Mouse (Mus musculus): ENCODE measurements around the gene Pld1. TPM values are rescaled to one million over a fixed set of nuclear protein-coding genes. Genes with fewer than 3 reads are reported as not detected.

The Pld1 gene
- 4.4 and 5.2 TPM in 2 replicates for polyA plus RNA-seq (2015; fragmentation: Nextera tagmentation; extraction: Ambion mirVana)

- H3K4me2 ChIP-seq, result peak within 1 kb of the TSS; percentile 99
- under 1% methylated on average over 68 of the region's 68 CpGs for WGBS
Observed at GRCm38 (mm10) chr3:27938381-27939323, at the start of gene Pld1. Gene Pld1 (plus strand): TSS chr3:27938695.

GRCm38 (mm10) chr3:27896318-27896892 lies 42.1 kb upstream of the Pld1 start, which contains the start of gene Tmem212:
Gene Tmem212 (minus strand): TSS chr3:27896368.
- Histone ChIP-seq H3K27me3 (no peaks in the 10 kb centered on the region), H3K9me3 (no peaks in the 10 kb centered on the region), H3K9ac (no peak within 1 kb of the TSS), H3K27ac (no peak within 1 kb of the TSS), H3K4me1 (replicated peaks) (no peaks in the 10 kb centered on the region), H3K4me2 (no peak within 1 kb of the TSS), H3K36me3 (no peaks in the 10 kb centered on the region), H3K4me3 (no peak within 1 kb of the TSS)
- WGBS, result 77% methylated on average over 8 of the region's 8 CpGs
- ATAC-seq (ENCODE audit: low FRiP score), result no peak

More at GRCm38 (mm10) chr3:27938381-27939323, at the start of gene Pld1:
- H3K4me1 ChIP-seq (replicated peaks), result peaks cover 19% of the 10 kb centered on the region
- peak within 1 kb of the TSS; percentile 74 for H3K9ac ChIP-seq
- no peaks in the 10 kb centered on the region for H3K9me3 ChIP-seq
- H3K36me3 ChIP-seq, result no peaks in the 10 kb centered on the region
- H3K27me3 ChIP-seq, result peaks cover 30% of the 10 kb centered on the region
- peak within 1 kb of the TSS; percentile 62 for H3K4me3 ChIP-seq
- ATAC-seq (ENCODE audit: low FRiP score), result peak; percentile 85
- H3K27ac ChIP-seq, result peak within 1 kb of the TSS; percentile 58

- Histone ChIP-seq H3K9me3 (no peaks in the 10 kb centered on the region), H3K4me3 (no peak overlapping the region), H3K9ac (no peak overlapping the region), H3K27me3 (no peaks in the 10 kb centered on the region), H3K36me3 (no peaks in the 10 kb centered on the region), H3K4me1 (replicated peaks) (no peaks in the 10 kb centered on the region), H3K4me2 (no peak overlapping the region), H3K27ac (no peak overlapping the region)
- WGBS, result 79% methylated on average over 10 of the region's 10 CpGs
- ATAC-seq (ENCODE audit: low FRiP score), result no peak
Observed at GRCm38 (mm10) chr3:27898178-27898577, 40.3 kb upstream of the Pld1 start.

GRCm38 (mm10) chr3:27899012-27899726 lies 39.3 kb upstream of the Pld1 start:
- Histone ChIP-seq H3K9ac (no peak overlapping the region), H3K4me1 (replicated peaks) (no peaks in the 10 kb centered on the region), H3K36me3 (no peaks in the 10 kb centered on the region), H3K4me3 (no peak overlapping the region), H3K9me3 (no peaks in the 10 kb centered on the region), H3K27ac (no peak overlapping the region), H3K27me3 (no peaks in the 10 kb centered on the region), H3K4me2 (no peak overlapping the region)
- WGBS, result 76% methylated on average over 13 of the region's 13 CpGs
- no peak for ATAC-seq (ENCODE audit: low FRiP score)

GRCm38 (mm10) chr3:27901846-27902245 lies 36.6 kb upstream of the Pld1 start:
- H3K4me1 ChIP-seq (replicated peaks), result no peaks in the 10 kb centered on the region
- H3K4me3 ChIP-seq, result no peak overlapping the region
- no peaks in the 10 kb centered on the region for H3K9me3 ChIP-seq
- H3K36me3 ChIP-seq, result no peaks in the 10 kb centered on the region
- H3K27me3 ChIP-seq, result no peaks in the 10 kb centered on the region
- no peak overlapping the region for H3K27ac ChIP-seq
- no peak overlapping the region for H3K4me2 ChIP-seq
- H3K9ac ChIP-seq, result no peak overlapping the region
- no peak for ATAC-seq (ENCODE audit: low FRiP score)
- 90% methylated on average over 6 of the region's 6 CpGs for WGBS

- no peaks in the 10 kb centered on the region for H3K36me3 ChIP-seq
- no peak for ATAC-seq (ENCODE audit: low FRiP score)
- H3K4me3 ChIP-seq, result no peak overlapping the region
- H3K9me3 ChIP-seq, result no peaks in the 10 kb centered on the region
- H3K4me2 ChIP-seq, result no peak overlapping the region
- no peaks in the 10 kb centered on the region for H3K4me1 ChIP-seq (replicated peaks)
- 58% methylated on average over 13 of the region's 13 CpGs for WGBS
- no peak overlapping the region for H3K27ac ChIP-seq
- H3K27me3 ChIP-seq, result no peaks in the 10 kb centered on the region
- no peak overlapping the region for H3K9ac ChIP-seq
Observed at GRCm38 (mm10) chr3:27904659-27905330, 33.7 kb upstream of the Pld1 start.

- Histone ChIP-seq H3K27me3 (no peaks in the 10 kb centered on the region), H3K4me3 (no peak overlapping the region), H3K4me1 (replicated peaks) (no peaks in the 10 kb centered on the region), H3K36me3 (no peaks in the 10 kb centered on the region), H3K9me3 (no peaks in the 10 kb centered on the region), H3K4me2 (no peak overlapping the region), H3K27ac (no peak overlapping the region), H3K9ac (no peak overlapping the region)
- ATAC-seq (ENCODE audit: low FRiP score), result 0 out of 2 replicates have a peak, but pooled peaks have one; percentile 39
- WGBS, result 67% methylated on average over 7 of the region's 7 CpGs
Observed at GRCm38 (mm10) chr3:27906647-27907209, 31.8 kb upstream of the Pld1 start.

GRCm38 (mm10) chr3:27907301-27907700 lies 31.2 kb upstream of the Pld1 start:
- no peak for ATAC-seq (ENCODE audit: low FRiP score)
- H3K4me2 ChIP-seq, result no peak overlapping the region
- WGBS, result 85% methylated on average over 2 of the region's 2 CpGs

GRCm38 (mm10) chr3:27908316-27908715 lies 30.2 kb upstream of the Pld1 start:
- WGBS, result 85% methylated on average over 2 of the region's 2 CpGs
- Histone ChIP-seq H3K4me1 (replicated peaks) (no peaks in the 10 kb centered on the region), H3K9ac (no peak overlapping the region), H3K27me3 (no peaks in the 10 kb centered on the region), H3K27ac (no peak overlapping the region), H3K36me3 (no peaks in the 10 kb centered on the region), H3K4me2 (no peak overlapping the region), H3K9me3 (no peaks in the 10 kb centered on the region), H3K4me3 (no peak overlapping the region)
- no peak for ATAC-seq (ENCODE audit: low FRiP score)

More at GRCm38 (mm10) chr3:27907301-27907700, 31.2 kb upstream of the Pld1 start:
- H3K4me3 ChIP-seq, result no peak overlapping the region
- H3K27me3 ChIP-seq, result no peaks in the 10 kb centered on the region
- no peaks in the 10 kb centered on the region for H3K9me3 ChIP-seq
- no peaks in the 10 kb centered on the region for H3K36me3 ChIP-seq
- no peak overlapping the region for H3K9ac ChIP-seq
- H3K27ac ChIP-seq, result no peak overlapping the region
- H3K4me1 ChIP-seq (replicated peaks), result no peaks in the 10 kb centered on the region

GRCm38 (mm10) chr3:27909016-27909415 lies 29.5 kb upstream of the Pld1 start:
- no peaks in the 10 kb centered on the region for H3K4me1 ChIP-seq (replicated peaks)
- no peaks in the 10 kb centered on the region for H3K27me3 ChIP-seq
- H3K4me3 ChIP-seq, result no peak overlapping the region
- no peaks in the 10 kb centered on the region for H3K9me3 ChIP-seq
- WGBS, result 97% methylated on average over 3 of the region's 3 CpGs
- H3K9ac ChIP-seq, result no peak overlapping the region
- H3K36me3 ChIP-seq, result no peaks in the 10 kb centered on the region
- ATAC-seq (ENCODE audit: low FRiP score), result no peak
- no peak overlapping the region for H3K4me2 ChIP-seq
- H3K27ac ChIP-seq, result no peak overlapping the region

GRCm38 (mm10) chr3:27918656-27919436 lies 19.6 kb upstream of the Pld1 start:
- ATAC-seq (ENCODE audit: low FRiP score), result no peak
- Histone ChIP-seq H3K27me3 (no peaks in the 10 kb centered on the region), H3K27ac (no peak overlapping the region), H3K4me3 (no peak overlapping the region), H3K9me3 (peaks cover 13% of the 10 kb centered on the region; the same call in 1 of the 2 replicates), H3K4me1 (replicated peaks) (no peaks in the 10 kb centered on the region), H3K9ac (no peak overlapping the region), H3K36me3 (no peaks in the 10 kb centered on the region), H3K4me2 (no peak overlapping the region)
- 88% methylated on average over 14 of the region's 14 CpGs for WGBS

Data from hindbrain, embryonic 13.5 days (tissue).